In the genomic region with DNA sequence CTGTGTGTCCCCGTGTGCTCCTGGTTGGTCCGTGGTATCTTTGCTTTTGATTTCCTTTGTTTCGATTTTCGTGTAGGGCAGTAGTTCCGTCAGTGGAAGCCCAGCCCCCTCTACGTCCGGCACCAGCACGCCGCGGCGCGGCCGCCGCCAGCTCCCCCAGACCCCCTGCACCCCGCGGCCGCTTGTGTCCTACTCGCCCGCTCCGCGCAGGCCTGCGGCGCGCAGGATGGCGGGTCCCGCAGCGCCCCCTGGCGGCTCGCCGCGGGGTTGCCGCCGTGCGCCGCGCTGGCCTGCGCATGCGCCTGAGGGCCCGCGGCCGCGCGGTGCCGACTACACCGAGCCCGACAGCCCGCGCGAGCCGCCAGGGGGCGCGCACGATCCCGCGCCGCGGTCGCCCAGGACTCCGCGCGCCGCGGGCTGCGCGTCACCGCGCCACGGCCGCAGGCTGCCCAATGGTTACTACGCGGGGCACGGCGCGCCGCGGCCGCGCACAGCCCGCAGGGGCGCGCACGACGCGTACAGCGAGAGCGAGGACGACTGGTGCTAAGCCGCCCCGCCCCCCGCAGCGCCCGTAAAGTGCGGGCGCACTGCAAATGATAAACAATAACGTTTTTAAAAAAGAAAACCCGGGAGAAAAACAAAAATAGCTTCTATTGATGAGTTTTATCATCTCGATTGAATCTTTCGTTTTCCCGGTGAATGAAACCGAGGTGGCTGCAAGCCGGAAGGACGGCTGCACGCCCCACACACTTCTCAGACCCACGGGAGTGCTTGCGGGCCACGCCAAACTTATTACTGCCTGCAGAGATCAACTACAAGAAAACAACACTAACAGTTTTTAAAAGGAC, we compare ENCODE assay signal across 8 mouse cellular contexts. TPM values are rescaled to one million over a fixed set of nuclear protein-coding genes. Genes with fewer than 3 reads are reported as not detected.
DNase-seq lines count a peak whose midpoint lies in the region; ATAC-seq and TF ChIP-seq lines count a peak whose summit lies in the region.

No protein-coding gene starts in this region.

- intact Hi-C loops in gastrocnemius, adult 2 months (cut with DNase I), result loop anchor here (2.0 kb wide), 1 partner anchor 175 kb away; no protein-coding TSS in a partner anchor
- intact Hi-C loops in left cerebral cortex, adult 2 months (cut with DNase I), result loop anchor here (2.0 kb wide), 2 partner anchors 23 to 173 kb away; partner anchors contain the start of gene Ier2

- no peaks in the 10 kb centered on the region for H3K36me3 ChIP-seq in hindbrain, postnatal 0 days (ENCODE audit: insufficient read depth, low read length)
- no peaks in the 10 kb centered on the region for H3K36me3 ChIP-seq in macrophage (ENCODE audit: inconsistent target)

- H3K27me3 ChIP-seq in hindbrain, postnatal 0 days (ENCODE audit: insufficient read depth, low read length), result no peaks in the 10 kb centered on the region

- DNase-seq in ZHBTc4 (ENCODE audit: low read depth, low spot score), result peak; percentile 96
- DNase-seq in gastrocnemius, adult 2 months, result peak; percentile 97
- DNase-seq in hindbrain, postnatal 0 days (ENCODE audit: low spot score), result peak; percentile 99
- DNase-seq in left cerebral cortex, adult 2 months (ENCODE audit: extremely low spot score in 1 of 2, low spot score in 2 of 2), result peak; percentile 94 to 96
- peak; percentile 94 for DNase-seq in retina, postnatal 7 days (ENCODE audit: low read depth, low spot score)
- DNase-seq in urinary bladder, adult 18-20 months (ENCODE audit: low spot score in 2 of 2), result peak; percentile 81 to 88

- H3K9me3 ChIP-seq in hindbrain, postnatal 0 days (ENCODE audit: low read length), result no peaks in the 10 kb centered on the region

- H3K4me1 ChIP-seq in hindbrain, postnatal 0 days (ENCODE audit: insufficient read depth, low read length), result peaks cover 7% of the 10 kb centered on the region; the same call in 1 of the 2 replicates

- H3K79me2 ChIP-seq in macrophage (ENCODE audit: inconsistent target), result no peaks in the 10 kb centered on the region

- peak overlapping the region; percentile 89 for H3K4me3 ChIP-seq in gastrocnemius, adult 2 months
- H3K4me3 ChIP-seq in hindbrain, postnatal 0 days (ENCODE audit: low read length), result peak overlapping the region; percentile 43
- peak overlapping the region; percentile 50 for H3K4me3 ChIP-seq in left cerebral cortex, adult 2 months
- peak overlapping the region; percentile 51 for H3K4me3 ChIP-seq in macrophage (ENCODE audit: inconsistent target)

- ATAC-seq in common myeloid progenitor, adult 5-6 weeks (replicated peaks; ENCODE audit: low read depth, poor library complexity, severe bottlenecking), result peak; percentile 62
- peak; percentile 93 for ATAC-seq in hindbrain, postnatal 0 days

- peak; percentile 74 for TF ChIP-seq CTCF in gastrocnemius, adult 2 months (IDR thresholded peaks at IDR 0.05)
- no peak; the same call in 1 of the 2 replicates for TF ChIP-seq CTCF in hindbrain, postnatal 0 days (IDR thresholded peaks at IDR 0.05; ENCODE audit: low read depth)
- peak; percentile 61 for TF ChIP-seq CTCF in left cerebral cortex, adult 2 months (IDR thresholded peaks at IDR 0.05)

- peak overlapping the region; percentile 95 for H3K27ac ChIP-seq in gastrocnemius, adult 2 months
- H3K27ac ChIP-seq in hindbrain, postnatal 0 days, result peak overlapping the region; percentile 79
- peak overlapping the region; percentile 75 for H3K27ac ChIP-seq in left cerebral cortex, adult 2 months
- H3K27ac ChIP-seq in macrophage, result no peak overlapping the region

- peak overlapping the region; percentile 78 for H3K4me2 ChIP-seq in hindbrain, postnatal 0 days (ENCODE audit: low read depth, low read length)

- WGBS in hindbrain, postnatal 0 days, result under 1% methylated on average over 75 of the region's 106 CpGs
- under 1% methylated on average over 100 of the region's 106 CpGs for WGBS in macrophage (ENCODE audit: missing documents)

- peak overlapping the region; percentile 52 for H3K9ac ChIP-seq in hindbrain, postnatal 0 days (replicated peaks; ENCODE audit: low read length)

RNA-seq across cellular contexts. Expression of gene Ier2, which starts 23.3 kb away (rescaled TPM):
- 73.6 and 80.7 TPM in 2 replicates for total RNA-seq in common myeloid progenitor, adult 5-6 weeks (2017)
- 1 to 10 TPM; 5.9 to 6.5 TPM for total RNA-seq in gastrocnemius, adult 2 months (2021)
- 12.5 and 13.3 TPM in 2 replicates for total RNA-seq in hindbrain, postnatal 0 days (2014; rRNA removed)
- polyA plus RNA-seq in hindbrain, postnatal 0 days (2015; fragmentation: Nextera tagmentation; extraction: Ambion mirVana), result 20.9 TPM in 2 replicates
- 10 to 100 TPM; 17.5 to 17.9 TPM for total RNA-seq in left cerebral cortex, adult 2 months (2021)
- total RNA-seq in macrophage (2018; cell fraction: chromatin; rRNA removed), result 100 to 1,000 TPM in 11 of 26 experiments, 10 to 100 TPM in 14, 1 to 10 TPM in 1; 8.1 to 794 (median 83.2) TPM
- 1,000 to 10,000 TPM in 1 of 26 experiments, 100 to 1,000 TPM in 16, 10 to 100 TPM in 9; 12.7 to 1,041 (median 226) TPM for total RNA-seq in macrophage (2018; cell fraction: cytosol; rRNA removed)
- total RNA-seq in macrophage (2018; cell fraction: nucleus; rRNA removed), result 1,000 to 10,000 TPM in 1 of 26 experiments, 100 to 1,000 TPM in 15, 10 to 100 TPM in 10; 18.1 to 1,358 (median 213) TPM
- polyA plus RNA-seq in macrophage (2018), result 13.1 to 24.0 TPM (median 23.6 TPM) in 3 replicates

RNA-seq across cellular contexts. Expression of gene Trmt1, which starts 46.7 kb away (rescaled TPM):
- total RNA-seq in common myeloid progenitor, adult 5-6 weeks (2017), result 85.0 and 102 TPM in 2 replicates
- total RNA-seq in gastrocnemius, adult 2 months (2021), result 10 to 100 TPM; 45.6 to 57.5 TPM
- total RNA-seq in hindbrain, postnatal 0 days (2014; rRNA removed), result 69.5 and 93.3 TPM in 2 replicates
- 71.2 and 79.2 TPM in 2 replicates for polyA plus RNA-seq in hindbrain, postnatal 0 days (2015; fragmentation: Nextera tagmentation; extraction: Ambion mirVana)
- total RNA-seq in left cerebral cortex, adult 2 months (2021), result 100 to 1,000 TPM; 108 to 115 TPM
- total RNA-seq in macrophage (2018; cell fraction: chromatin; rRNA removed), result 100 to 1,000 TPM; 145 to 258 (median 188) TPM
- 10 to 100 TPM; 23.1 to 41.2 (median 31.8) TPM for total RNA-seq in macrophage (2018; cell fraction: cytosol; rRNA removed)
- total RNA-seq in macrophage (2018; cell fraction: nucleus; rRNA removed), result 100 to 1,000 TPM in 18 of 26 experiments, 10 to 100 TPM in 8; 58.4 to 242 (median 112) TPM
- 24.6 to 51.1 TPM (median 43.5 TPM) in 3 replicates for polyA plus RNA-seq in macrophage (2018)

RNA-seq across cellular contexts. Expression of gene Nacc1, which starts 48.3 kb away (rescaled TPM):
- 46.5 and 55.3 TPM in 2 replicates for total RNA-seq in common myeloid progenitor, adult 5-6 weeks (2017)
- 10 to 100 TPM; 18.7 to 24.3 TPM for total RNA-seq in gastrocnemius, adult 2 months (2021)
- 110 and 129 TPM in 2 replicates for total RNA-seq in hindbrain, postnatal 0 days (2014; rRNA removed)
- 13.8 and 14.9 TPM in 2 replicates for polyA plus RNA-seq in hindbrain, postnatal 0 days (2015; fragmentation: Nextera tagmentation; extraction: Ambion mirVana)
- 10 to 100 TPM; 95.5 to 96.8 TPM for total RNA-seq in left cerebral cortex, adult 2 months (2021)
- total RNA-seq in macrophage (2018; cell fraction: chromatin; rRNA removed), result 10 to 100 TPM; 29.2 to 67.2 (median 42.0) TPM
- 10 to 100 TPM; 49.3 to 73.4 (median 60.7) TPM for total RNA-seq in macrophage (2018; cell fraction: cytosol; rRNA removed)
- 10 to 100 TPM; 42.8 to 95.1 (median 62.2) TPM for total RNA-seq in macrophage (2018; cell fraction: nucleus; rRNA removed)
- 42.2 to 61.4 TPM (median 49.6 TPM) in 3 replicates for polyA plus RNA-seq in macrophage (2018)
